Mouse (Mus musculus) heart, postnatal 14 days (tissue): Measurements from ENCODE around the gene Cacnb3. TPM values are rescaled to one million over a fixed set of nuclear protein-coding genes. Genes with fewer than 3 reads are reported as not detected.
A peak's percentile ranks its signal among the peaks of the same experiment; 100 is the strongest.
"Not testable (repeated sequence)": the region's sequence is repeated elsewhere in the genome, so short reads cannot be mapped to it uniquely, and the experiment has no call there.

Experiments
- DNase-seq, 2 experiments: peaks; one replicate each; pipeline ENCODE4 v3.0.0; 2021 to 2022
- intact Hi-C: fragments of 180-260 bp; cut with DNase I; formaldehyde crosslinking; loops from one replicate; pipeline ENCODE4 v1.15.1; 2025
- long read RNA-seq, 2 experiments: library from polyadenylated mRNA; stranded (forward); transcript quantifications; one replicate each; pipeline ENCODE4 v2.0.0; 2021
- total RNA-seq, 2 experiments: library from RNA; stranded (reverse); gene quantifications; 2 replicates each; pipeline ENCODE4 v1.2.3; 2021

Gene Cacnb3
- total RNA-seq: 1 to 10 TPM; 8.0 to 8.8 TPM
- long read RNA-seq, experiment 1, partial matches to known transcripts: 0 of 1 reads
- long read RNA-seq, experiment 1, other reads (novel, unspliced or antisense): 1 of 1 reads
- long read RNA-seq, experiment 2, partial matches to known transcripts: 0 of 2 reads
- long read RNA-seq, experiment 2, other reads (novel, unspliced or antisense): 2 of 2 reads

GRCm38 (mm10) chr15:98630540-98630939, at the start of gene Cacnb3:
Gene Cacnb3 (plus strand): TSS chr15:98630840.
- no peak for DNase-seq
- intact Hi-C loops: no loop called here

- peak in 1 of 2 experiments; percentile 35 for DNase-seq
- intact Hi-C loops: no loop called here
Measured at GRCm38 (mm10) chr15:98582410-98582809, 48.2 kb upstream of the Cacnb3 start.

DNA sequence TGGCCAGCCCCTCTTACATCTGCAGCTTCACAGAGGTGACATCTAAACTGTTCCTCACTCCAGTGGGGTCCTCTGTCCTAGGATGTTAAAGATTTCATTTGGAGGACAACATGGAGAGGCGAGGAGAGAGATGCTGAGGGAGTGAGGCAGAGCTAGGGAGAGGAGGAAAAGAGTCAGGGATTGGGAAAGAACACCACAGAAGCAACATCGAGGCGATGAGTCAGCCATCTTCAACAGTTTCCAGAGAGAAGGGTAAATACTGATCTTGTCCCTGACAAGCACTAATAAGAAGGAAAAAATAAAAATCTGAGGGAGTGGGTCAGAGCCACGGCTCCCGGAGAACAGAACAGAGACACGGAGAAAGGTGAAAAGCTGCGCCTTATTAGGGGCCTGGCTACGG, 47.6 kb upstream of the Cacnb3 start:
- intact Hi-C loops: no loop called here
- no peak for DNase-seq

GRCm38 (mm10) chr15:98585421-98585820, 45.2 kb upstream of the Cacnb3 start:
- intact Hi-C loops: no loop called here

GRCm38 (mm10) chr15:98586141-98586540, 44.5 kb upstream of the Cacnb3 start:
- DNase-seq: not testable (repeated sequence)
- intact Hi-C loops: loop anchor here (2.0 kb wide), 1 partner anchor 17 kb away; no protein-coding TSS in a partner anchor

More at GRCm38 (mm10) chr15:98585421-98585820, 45.2 kb upstream of the Cacnb3 start:
- DNase-seq: peak in 1 of 2 experiments; percentile 21

- intact Hi-C loops: loop anchor here (2.0 kb wide), 1 partner anchor 15 kb away; no protein-coding TSS in a partner anchor
- DNase-seq: no peak
Measured at GRCm38 (mm10) chr15:98587751-98588150, 42.9 kb upstream of the Cacnb3 start.

DNA sequence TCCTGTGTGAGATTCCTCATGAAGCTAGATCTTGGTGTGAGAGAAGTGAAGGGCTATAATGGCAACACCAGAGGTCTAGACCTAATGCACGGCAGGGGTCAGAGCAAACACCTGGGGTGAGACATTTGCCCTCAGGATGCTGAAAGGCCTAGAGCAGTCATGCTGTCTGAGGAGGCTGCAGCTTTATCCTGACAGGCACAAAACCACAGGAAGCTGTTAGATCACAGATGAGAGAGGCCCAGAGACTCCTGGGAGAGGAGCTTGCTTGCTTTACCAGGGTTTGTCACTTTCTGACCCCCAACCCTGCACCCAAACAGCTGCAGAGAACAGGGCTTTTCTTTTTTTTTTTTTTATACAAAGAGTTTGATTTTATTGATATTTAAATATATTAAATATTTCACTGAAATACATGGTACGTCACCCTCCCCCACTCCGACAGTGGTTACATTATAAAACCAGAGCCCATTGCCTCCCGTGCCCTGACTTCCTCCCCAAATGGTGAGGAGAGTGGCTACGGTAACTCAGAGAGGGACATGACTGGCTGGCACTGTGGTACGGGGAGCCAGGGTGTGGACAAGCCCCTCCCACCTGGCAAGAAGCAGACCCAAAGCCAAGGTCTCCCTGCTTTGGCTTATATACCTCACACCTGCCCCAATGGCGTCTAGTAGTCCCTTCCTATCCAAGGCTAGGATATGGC, 40.9 kb upstream of the Cacnb3 start:
- no peak for DNase-seq
- intact Hi-C loops: no loop called here

- DNase-seq: no peak
- intact Hi-C loops: no loop called here
Measured at GRCm38 (mm10) chr15:98591396-98591795, 39.2 kb upstream of the Cacnb3 start.

DNA sequence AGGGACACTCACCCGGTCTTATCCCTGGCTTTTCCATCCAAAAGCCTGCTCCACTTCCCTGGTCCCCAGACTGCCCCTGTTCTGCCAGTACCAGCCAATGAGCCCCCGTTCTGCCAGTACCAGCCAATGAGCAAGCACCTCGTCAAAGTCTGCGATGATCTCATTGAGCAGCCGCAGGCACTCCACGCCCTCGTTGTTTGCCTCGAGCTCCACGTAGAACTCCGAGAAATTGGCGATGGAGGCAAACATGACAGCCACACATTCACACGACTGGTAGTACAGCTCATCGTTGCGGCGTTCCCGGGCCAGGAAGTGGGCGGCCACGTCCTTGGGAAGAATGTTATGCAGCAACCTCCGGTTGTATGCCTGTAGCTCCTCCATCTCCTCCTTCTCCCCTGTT, 36.4 kb upstream of the Cacnb3 start:
- intact Hi-C loops: no loop called here

GRCm38 (mm10) chr15:98595049-98595448, 35.6 kb upstream of the Cacnb3 start:
- no peak for DNase-seq
- intact Hi-C loops: no loop called here

More for the DNA sequence above, 36.4 kb upstream of the Cacnb3 start:
- no peak for DNase-seq

- no peak for DNase-seq
- intact Hi-C loops: no loop called here
Measured at GRCm38 (mm10) chr15:98596609-98597008, 34.0 kb upstream of the Cacnb3 start.

- intact Hi-C loops: no loop called here
Measured at GRCm38 (mm10) chr15:98600036-98600709, 30.5 kb upstream of the Cacnb3 start.

DNA sequence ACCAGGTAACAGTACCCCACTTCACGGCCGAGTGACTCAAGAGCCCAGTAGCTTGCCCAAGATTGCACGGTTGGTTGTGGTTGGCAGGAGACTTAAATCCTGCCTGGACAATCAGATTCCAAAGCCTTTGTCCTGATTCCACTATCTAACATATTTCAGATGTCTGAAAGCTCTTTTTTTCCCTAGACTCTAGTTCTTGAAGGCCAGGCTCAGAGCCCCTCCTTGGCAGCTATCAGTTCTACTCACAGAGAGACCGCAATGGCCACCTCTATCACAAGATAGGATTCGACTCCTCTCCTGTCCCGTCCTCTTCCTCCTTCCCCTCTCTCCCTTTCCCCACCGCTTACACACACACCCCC, 28.8 kb upstream of the Cacnb3 start:
- intact Hi-C loops: loop anchor here (2.0 kb wide), 1 partner anchor 15 kb away; no protein-coding TSS in a partner anchor
- no peak for DNase-seq

More at GRCm38 (mm10) chr15:98600036-98600709, 30.5 kb upstream of the Cacnb3 start:
- no peak for DNase-seq

DNA sequence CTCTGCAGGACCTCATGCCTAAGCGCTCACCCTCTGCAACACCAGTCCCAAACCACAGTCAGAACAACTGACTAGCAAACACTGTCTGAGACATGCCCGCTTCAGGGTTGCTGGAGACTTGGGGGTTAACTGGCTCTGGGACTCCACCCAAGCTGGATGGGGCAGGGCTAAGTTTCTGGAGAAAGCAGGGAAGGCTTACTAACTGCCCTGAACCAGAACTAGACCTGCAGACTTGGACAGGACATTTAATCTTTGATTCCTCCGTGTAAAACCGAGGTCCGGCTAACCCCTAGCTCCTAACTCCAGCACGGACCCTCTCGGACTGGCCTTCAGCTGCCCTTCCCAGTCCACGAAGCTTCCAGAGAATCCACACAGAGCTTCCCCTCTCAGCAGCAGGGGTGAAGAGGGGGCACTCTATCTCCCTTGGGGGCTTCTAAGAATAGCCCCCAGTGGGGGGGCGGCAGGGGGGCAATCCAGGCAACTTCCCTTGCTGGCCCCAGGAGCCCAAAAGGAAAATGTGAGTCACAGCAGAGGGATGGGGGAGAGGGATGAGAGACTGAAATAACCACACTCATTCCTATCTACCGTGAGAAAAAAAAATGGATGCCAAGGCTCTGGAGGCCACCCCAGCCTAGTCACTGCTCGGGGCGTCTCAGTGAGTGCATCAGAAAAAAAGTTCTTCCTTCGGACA, 28.3 kb upstream of the Cacnb3 start:
- peak; percentile 70 to 77 for DNase-seq
- intact Hi-C loops: loop anchor here (2.0 kb wide), 1 partner anchor 16 kb away; no protein-coding TSS in a partner anchor

DNA sequence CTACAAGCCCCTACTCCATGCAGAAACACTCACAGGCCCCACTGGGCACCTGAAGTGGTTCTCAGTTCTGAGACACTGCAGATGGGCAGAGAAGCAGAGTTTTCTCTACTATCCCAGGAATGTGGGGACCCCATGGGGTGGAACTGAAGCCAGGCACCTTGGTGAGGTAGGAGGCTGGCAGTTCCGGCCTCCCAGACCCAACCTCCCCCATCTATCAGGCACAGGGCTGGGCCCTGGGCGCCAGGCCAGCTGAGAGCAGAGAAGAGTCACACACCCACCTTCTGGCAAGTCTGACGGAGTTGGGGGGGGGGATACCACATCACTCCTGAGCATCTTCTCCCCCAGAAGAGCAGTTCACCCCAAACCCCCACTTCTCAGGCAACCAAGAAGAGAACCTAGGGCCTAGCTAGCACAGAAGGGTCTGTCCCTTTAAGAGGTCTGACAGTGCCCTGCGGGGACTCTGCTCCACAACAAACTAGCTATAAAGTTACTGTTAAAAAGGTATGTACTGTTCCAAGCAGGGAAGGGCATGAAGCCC, 27.6 kb upstream of the Cacnb3 start:
- intact Hi-C loops: loop anchor here (2.0 kb wide), 1 partner anchor 16 kb away; no protein-coding TSS in a partner anchor
- DNase-seq: peak; percentile 56 to 60

- intact Hi-C loops: no loop called here
- DNase-seq: no peak
Measured at GRCm38 (mm10) chr15:98604041-98604575, 26.5 kb upstream of the Cacnb3 start.

DNA sequence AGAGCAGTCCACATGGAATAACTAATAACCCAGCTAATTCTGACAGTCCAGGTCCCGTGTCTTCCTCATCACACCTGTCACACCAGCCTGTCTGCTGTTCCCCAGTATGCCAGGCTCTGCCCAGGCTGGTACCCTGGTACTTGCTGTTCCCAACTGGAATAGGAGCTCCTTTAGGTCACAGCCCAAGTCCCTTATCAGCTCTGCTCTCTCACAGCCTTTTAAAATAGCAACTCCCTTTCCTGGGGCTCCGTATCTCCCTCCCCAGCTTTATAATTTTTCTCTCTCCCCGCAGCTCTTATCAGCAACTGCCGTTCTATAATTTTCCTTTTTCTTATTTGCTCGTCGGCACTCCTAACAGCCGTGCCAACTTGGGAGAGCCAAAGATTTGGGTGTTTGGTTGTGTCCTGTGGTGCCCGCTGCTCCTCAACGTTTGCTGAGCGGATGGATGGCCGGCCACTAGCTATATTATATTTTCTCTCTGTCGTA, 24.5 kb upstream of the Cacnb3 start:
- no peak for DNase-seq
- intact Hi-C loops: no loop called here

DNA sequence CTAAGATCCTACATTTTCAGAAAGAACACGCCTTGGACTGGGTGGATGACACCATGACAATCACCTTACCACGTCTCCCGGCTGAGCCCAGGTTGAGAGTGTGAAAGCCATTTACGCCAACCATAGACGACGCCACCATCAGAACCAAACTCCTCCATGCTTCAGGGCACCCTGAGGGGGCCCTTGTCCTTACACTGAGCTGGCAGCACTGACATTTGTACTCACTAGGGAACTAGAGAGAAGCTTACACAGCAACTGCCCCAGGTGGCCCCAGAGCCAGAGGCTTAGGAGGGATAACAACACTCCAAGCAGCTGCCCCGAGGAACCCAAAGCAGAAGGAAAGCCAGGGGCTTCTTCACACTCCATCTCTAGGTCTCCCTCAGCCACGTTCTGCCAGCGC, 23.9 kb upstream of the Cacnb3 start:
- DNase-seq: no peak
- intact Hi-C loops: no loop called here

- peak; percentile 87 to 88 for DNase-seq
- intact Hi-C loops: no loop called here
Measured at GRCm38 (mm10) chr15:98607557-98607956, 23.1 kb upstream of the Cacnb3 start.
